Mouse (Mus musculus) retina, postnatal 7 days (tissue): Measurements from ENCODE around the gene Myl3.
A peak's percentile ranks its signal among the peaks of the same experiment; 100 is the strongest.

ENCODE experiments used
- DNase-seq: peaks from one replicate; pipeline ENCODE4 v3.0.0-alpha.2; 2012; ENCODE audit warnings: low read depth, low spot score

Myl3 gene

DNA sequence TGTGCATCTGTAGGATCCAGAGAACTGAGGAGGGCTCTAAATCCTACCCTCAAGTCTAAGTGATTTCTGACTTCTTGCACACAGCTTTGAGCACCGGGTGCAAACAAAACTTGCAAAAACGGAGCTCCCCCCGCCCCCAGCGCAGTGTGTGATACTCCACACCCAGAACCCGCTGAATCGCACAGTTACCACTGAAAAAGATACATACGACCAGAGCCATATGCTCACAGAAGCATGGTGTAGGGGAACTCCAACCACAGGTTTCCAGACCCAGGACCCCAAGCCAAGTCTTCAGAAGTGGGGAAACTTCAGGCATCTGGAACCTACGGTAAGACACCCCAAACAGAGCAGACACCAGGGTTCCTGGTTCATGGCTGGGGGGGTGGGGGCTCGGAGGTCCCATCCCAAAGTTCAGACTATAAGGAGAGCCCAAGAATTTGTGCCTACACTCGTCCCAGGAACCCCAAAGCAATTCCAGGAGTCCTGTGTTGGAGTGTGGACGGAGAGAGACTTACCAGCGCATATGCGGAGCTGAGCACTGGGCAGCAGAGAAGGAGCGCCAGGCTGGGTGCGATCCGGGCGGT lies at the start of gene Myl3:
Myl3 (plus strand) TSS at position 151 of the 584 bp plus-strand sequence.
- no peak for DNase-seq

GRCm38 (mm10) chr9:110695165-110695755 lies 46.4 kb upstream of the Myl3 start:
- no peak for DNase-seq

DNA sequence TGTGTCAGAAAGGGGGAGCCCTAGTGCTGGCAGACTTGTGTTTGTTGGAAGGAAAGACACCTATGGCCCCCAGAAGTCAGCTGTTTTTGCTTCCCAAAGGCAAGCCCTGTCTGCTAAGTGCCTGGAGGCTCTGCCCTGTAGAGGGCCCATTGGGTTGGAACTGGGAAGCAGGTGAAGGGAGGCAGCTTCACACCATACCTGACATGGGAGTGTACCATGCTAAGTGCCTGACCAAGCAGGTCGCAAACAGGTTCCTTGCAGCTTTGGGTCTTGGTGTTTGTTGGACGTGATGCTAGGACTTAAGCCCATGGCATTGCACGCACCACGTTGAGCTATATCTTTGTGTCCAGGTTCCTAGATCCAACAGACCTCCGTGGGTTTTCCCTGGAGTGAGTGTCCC lies 45.2 kb upstream of the Myl3 start:
- DNase-seq = no peak

GRCm38 (mm10) chr9:110697465-110697864 lies 44.2 kb upstream of the Myl3 start:
- DNase-seq = no peak

DNA sequence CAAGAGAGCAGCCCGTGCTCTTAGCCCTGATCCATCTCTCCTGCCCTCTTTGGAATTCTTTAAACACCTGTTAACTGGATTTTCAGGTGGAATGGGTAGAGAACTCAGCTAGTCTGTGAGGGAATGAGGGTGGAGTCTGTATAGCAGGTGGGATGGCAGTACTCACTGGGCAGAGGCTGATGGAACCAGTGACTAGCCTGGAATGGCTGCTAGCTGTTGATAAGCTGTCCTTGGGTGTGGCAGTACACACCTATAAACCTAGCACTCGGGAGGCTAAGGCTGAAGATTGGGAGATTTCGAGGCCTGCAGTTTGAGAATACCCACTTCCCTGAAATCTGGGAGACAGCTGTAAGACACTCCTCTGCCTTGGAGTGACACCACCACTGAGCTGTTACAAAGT lies 42.1 kb upstream of the Myl3 start:
- no peak for DNase-seq

GRCm38 (mm10) chr9:110701114-110702032 lies 40.3 kb upstream of the Myl3 start:
- no peak for DNase-seq

DNA sequence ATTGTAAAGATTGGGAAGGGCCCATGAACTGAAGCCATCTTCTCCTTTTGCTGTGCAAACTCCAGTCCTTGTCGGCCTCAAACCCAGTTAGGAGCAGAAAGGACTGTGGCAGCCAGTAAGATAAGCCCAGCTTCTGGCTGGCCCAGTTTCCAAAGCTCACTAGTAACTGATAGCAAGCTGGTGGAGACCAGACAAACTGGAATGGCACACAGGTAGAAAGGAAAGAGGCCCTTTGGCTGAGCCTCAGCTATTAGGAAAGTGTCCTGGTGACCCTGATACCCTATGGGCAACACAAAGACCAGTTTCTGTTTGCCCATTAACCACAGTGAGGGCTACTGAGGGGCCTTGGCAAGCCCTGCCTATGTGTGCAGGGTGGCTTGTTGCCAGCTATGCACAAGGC lies 38.8 kb upstream of the Myl3 start:
- DNase-seq = no peak

GRCm38 (mm10) chr9:110703951-110704350 lies 37.7 kb upstream of the Myl3 start:
- no peak for DNase-seq

DNA sequence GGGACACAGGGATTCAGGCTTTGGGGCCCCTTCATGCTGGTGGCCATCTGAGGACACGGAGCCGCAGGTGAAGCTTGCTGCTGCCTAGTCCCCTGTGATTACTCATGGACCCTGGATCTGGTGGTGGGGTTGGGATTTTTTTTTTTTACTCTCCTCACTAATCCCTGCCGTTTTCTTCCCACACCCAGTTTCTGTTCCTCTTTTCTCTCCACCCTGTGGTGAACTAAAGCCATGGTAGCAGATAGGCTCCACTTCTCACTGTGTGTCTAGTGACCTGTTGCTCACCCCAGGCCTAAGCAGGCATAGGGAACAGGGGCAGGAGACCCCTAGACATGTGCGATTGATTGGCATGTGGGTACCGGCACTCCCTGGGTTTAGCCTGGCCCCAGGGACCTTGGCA lies 34.9 kb upstream of the Myl3 start:
- no peak for DNase-seq

- DNase-seq = peak; percentile 68
These were observed 31.9 kb upstream of the Myl3 start for GRCm38 (mm10) chr9:110709640-110710258.

- no peak for DNase-seq
These were observed 30.1 kb upstream of the Myl3 start for GRCm38 (mm10) chr9:110711532-110711931.

- peak; percentile 64 for DNase-seq
These were observed 29.7 kb upstream of the Myl3 start for GRCm38 (mm10) chr9:110711996-110712395.

GRCm38 (mm10) chr9:110712545-110712944 lies 29.1 kb upstream of the Myl3 start:
- no peak for DNase-seq

DNA sequence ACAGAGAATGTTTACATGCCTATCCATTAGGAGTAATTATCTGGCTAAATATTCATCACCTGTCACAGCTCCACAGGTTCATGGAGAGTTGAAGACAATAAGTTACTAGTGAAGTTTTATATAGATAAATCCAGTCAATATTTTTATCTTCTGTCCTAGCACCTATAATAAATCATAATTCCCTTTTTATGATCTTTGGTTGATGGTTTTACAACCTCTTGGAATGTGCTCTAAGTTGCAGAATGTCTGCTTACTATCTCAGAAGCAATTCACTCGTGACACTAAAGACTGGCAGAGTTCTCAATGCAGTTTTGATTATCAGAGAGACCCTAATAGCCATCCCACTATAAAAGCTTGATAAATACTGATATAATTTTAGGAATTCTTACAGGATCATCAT lies 28.3 kb upstream of the Myl3 start:
- DNase-seq = no peak

- DNase-seq = no peak
These were observed 26.2 kb upstream of the Myl3 start for GRCm38 (mm10) chr9:110715426-110715825.

- peak; percentile 48 for DNase-seq
These were observed 24.9 kb upstream of the Myl3 start for GRCm38 (mm10) chr9:110716775-110717174.

- no peak for DNase-seq
These were observed 23.6 kb upstream of the Myl3 start for GRCm38 (mm10) chr9:110718071-110718470.

- no peak for DNase-seq
These were observed 22.9 kb upstream of the Myl3 start for GRCm38 (mm10) chr9:110718810-110719209.

DNA sequence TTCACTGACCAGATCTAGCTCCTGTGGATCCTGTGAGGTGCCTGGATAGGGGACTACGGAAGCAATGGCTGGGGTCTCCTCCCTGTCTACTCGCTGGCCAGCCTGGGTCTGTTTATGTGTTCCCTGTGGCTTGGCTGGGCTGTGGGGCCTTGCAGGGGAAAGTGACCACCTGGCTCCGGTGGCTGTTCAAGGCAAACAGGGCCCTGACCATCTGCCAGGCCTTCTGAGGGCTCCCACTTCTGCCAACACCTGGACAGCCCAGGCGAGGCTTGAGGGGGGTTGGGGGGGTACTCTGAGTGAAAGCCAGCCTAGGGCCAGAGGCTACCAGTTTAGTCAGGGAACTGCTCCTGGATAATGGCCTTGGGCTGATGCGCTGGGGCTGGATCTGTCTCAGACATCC lies 21.7 kb upstream of the Myl3 start:
- no peak for DNase-seq

DNA sequence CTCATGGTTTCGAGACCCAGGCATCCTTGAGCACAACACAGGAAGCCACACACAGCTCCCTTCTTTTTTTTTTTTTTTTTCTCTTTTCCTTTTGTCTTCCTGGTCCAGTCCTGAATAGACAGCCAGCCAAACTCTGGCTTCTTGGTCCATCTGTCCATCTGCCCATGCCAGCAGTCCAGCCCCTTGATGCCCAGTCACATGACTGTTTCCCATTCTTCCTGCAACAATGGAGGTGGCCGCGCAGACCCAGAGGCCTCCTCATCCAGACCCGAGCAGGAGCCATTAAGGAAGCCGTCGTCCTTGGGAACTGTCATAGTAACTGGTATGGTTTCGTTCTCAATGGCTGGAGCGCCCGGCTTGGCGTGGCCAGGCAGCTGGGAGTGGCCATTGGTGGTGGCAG lies 19.6 kb upstream of the Myl3 start:
- DNase-seq = no peak

- DNase-seq = no peak
These were observed 15.9 kb upstream of the Myl3 start for GRCm38 (mm10) chr9:110725721-110726135.

DNA sequence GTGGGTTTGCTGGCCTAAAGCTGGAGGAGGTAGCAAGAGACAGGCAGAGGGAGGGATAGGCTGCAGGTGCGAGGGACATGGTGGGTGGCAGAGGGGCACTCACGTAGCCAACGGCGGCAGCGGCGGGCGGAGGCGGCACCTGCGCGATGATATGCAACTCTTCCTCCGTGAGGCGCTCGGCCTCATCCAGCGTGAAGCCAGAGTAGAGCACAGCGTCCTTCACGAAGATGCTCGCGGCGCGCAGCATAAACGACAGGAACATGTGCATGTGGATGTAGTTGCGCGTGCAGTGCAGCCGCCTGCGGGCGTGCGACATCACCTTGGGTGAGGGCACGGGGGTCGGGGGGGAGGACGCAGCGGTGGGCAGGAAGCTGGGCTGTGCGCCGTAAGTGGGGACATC lies 14.8 kb upstream of the Myl3 start:
- no peak for DNase-seq
